Mouse (Mus musculus): ENCODE results near the gene Crot. TPM values are rescaled to one million over a fixed set of nuclear protein-coding genes. Genes with fewer than 3 reads are reported as not detected.
"Not testable (repeated sequence)": the region's sequence is repeated elsewhere in the genome, so short reads cannot be mapped to it uniquely, and the experiment has no call there.

The Crot gene
- polyA plus RNA-seq (2015; fragmentation: Nextera tagmentation; extraction: Ambion mirVana): 41.6 and 43.4 TPM in 2 replicates

DNA sequence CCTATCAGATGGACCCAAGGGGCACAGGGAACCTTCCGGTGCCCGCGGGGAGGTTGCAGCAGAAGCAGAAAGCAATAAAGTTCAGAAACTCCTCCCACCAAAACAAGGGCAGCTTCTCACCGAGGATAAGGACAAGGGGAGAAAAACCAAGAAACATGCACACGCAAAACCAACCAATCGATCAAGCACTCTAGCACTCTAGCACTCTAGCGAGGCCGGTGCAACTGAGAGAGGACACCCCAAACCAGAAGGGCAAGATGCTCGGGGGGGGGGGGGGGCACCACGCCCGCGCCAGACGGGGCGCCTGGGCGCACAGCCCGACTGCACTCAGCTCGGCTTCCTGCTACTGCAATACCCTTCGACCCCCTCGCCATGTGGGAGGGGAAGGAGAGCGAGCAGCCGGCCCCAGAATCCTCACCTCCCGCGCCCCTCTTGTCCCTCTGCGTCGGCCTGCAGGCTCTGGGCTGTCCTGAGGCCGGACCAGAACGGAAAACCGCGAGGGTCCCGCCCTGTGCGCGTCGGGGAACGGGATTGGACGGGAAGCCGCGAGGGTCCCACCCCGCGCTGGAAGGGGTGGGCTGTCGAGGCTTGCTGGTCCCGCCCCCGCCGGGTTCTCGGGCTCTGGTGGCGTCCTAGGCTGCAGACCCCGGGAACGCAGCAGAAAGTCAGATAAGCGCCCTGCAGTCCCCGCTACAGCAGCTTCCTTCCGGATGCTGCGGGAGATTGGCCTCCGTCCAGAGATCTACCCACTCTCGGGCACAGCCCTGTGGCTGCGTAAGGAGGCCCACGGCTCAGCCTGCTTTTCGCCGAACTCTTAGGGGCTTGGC, at the start of gene Crot:
Gene Crot (minus strand): TSS at position 639 of the 827 bp plus-strand sequence.
- DNase-seq (ENCODE audit: low spot score): peak; percentile 92

DNA sequence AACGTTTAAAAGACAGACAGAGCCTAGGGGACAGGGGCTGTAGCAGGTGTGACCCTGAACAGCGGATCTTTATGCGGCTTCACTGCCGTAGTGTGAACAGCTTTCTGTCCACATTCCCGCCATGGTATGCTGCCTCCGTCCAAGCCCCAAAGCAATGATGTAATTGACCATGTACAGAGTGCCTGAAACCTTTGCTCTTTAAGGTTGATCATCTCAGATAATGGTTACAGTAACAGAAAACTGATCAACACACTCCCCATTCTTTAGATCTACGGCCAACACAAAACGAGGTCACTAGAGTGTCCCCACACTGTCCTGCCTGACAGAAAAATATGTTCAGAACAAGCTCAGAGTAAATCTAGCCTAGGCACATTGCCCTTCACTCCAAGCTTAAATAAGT, 48.8 kb upstream of the Crot start:
- DNase-seq (ENCODE audit: low spot score): no peak

DNA sequence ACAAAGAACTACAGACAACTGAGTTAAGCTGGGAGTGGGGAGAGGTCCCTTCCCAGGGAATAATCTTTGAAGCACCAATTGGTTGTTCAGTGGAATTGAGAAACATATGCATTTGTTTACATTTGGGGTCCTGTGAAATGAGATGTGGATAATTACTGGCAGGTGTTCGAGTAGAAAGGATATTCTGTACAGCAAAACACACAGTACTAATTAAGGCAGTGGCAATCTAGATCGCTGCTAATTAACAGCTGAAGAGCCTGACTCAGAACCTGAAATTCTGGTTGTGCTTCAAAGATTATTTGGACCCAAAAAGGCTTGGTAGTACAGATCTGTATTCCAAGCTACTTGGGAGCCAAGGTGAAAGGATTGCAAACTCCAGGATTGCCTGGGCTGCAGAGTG, 47.7 kb upstream of the Crot start:
- no peak for DNase-seq (ENCODE audit: low spot score)

DNA sequence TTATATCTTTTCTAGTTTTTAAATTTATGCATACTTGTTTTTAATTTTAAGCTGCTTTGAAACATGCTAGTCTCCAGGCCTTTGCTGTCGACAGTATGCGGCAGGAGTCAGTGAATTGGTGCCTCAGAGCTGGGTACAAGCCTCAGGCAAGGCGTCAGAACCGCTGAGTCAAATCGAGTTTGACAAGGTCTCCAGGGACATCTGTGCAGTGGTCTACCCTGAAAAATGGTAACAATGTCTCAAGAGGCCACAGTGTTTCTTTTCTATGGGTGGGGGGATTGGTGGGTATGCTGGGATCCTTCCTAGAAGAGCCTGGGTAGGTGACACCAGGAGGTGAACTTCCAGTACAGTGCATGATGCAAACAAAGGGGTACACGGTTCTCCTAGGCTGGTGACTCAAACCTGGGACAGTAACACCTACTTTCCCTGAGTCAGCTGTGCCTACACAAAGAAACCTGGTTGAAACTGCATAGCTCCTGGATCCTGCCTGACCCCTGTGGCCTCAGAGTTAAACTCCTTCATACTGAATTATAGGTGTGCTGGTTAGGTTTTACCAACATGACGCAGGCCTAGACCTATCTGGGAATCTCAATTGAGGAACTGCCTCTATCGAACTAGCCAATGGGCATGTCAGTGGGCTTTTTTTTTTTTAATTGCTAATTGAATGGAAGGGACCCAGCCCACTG, 46.6 kb upstream of the Crot start:
- DNase-seq (ENCODE audit: low spot score): no peak

DNA sequence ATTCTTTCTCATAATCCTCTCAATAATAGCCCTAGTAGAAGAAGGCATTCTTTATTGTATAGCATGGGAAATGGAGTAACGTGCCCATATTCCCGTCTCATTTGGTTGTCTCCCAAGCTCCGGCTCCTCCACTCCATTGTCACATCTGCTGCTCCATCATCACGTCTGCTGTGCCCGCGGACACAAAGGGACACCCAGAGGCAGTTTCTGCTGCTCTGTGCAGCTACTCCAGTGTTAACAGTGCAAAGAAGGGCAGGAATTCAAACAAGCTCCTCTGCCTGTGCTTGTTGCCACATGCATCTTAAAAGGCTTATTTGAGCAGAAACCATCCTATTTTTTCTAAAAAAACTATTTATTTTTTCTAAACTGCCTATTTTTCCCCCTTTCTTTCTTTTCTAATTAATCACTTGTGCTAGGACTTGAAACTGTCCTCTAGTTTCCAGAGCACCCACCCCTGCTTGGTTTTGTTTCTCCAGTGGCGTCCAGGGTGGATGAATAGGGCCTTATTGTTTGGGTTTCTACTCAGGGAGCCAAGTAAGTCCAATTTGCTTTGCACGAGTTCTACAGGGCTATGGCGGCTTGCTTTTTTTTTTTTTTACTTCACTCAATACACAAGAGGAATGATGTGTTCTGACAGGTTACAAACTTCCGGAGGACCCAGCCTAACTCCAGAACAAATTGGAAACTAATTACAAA, 45.7 kb upstream of the Crot start:
- DNase-seq (ENCODE audit: low spot score): no peak

DNA sequence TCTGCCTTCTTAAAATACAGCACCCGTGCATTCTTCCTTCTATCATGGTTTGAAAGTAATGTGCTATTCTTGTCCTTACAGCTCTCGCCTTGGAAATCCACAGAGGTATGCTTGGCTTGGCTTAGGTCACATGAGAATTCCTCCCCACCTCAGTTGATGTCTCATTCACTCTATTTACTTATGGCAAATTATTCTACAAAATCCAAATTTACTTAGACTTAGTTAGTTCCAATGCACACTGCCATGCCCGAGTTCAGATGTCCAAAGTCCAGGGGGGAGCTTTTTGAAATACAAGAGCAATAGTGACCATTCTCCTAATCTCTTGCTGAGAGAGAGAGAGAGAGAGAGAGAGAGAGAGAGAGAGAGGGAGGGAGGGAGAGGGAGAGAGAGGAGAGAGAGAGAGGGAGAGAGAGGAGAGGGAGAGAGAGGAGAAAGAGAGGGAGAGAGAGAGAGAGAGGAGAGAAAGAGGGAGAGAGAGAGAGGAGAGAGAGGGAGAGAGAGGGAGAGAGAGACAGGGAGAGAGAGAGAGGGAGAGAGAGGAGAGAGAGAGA, 43.6 kb upstream of the Crot start:
- DNase-seq (ENCODE audit: low spot score): no peak

DNA sequence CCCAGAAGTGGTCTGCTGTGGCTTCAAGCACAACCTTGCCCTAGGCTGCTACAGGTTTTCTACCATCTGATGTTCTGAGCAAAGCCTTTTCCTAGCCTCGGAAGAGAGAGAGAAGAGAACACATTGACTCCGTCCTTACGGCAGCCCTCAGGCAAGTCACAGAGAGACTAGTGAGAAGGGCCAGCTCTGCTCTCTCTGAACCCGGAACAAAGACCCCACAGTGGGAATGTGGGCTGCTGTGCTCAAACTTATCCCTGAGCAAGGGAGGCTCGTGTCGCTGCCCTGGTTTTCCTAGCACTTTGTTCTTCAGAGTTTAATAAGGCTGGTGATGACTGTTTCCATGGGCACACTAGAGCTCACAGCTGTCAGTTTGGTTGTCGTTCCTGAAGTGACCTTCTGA, 42.9 kb upstream of the Crot start:
- DNase-seq (ENCODE audit: low spot score): no peak

DNA sequence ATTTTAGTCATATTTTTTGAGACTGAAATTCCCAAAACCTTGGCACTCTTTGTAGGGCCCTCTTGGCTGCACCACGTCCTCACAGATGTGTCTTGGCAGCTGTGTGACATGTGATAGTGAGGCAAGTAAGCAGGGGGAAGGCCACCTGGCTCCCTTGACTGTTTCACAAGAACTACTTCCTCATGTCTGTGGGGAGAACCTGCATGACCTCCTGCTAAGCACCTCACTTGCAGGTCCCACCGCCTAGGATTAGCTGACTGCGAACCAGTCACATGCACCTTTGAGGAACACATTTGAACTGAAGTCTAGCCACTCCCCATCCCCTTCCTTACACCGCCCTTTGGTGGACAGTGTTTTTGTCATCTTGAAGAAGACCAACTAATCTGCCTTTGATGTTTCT, 40.2 kb upstream of the Crot start:
- peak; percentile 51 for DNase-seq (ENCODE audit: low spot score)

DNA sequence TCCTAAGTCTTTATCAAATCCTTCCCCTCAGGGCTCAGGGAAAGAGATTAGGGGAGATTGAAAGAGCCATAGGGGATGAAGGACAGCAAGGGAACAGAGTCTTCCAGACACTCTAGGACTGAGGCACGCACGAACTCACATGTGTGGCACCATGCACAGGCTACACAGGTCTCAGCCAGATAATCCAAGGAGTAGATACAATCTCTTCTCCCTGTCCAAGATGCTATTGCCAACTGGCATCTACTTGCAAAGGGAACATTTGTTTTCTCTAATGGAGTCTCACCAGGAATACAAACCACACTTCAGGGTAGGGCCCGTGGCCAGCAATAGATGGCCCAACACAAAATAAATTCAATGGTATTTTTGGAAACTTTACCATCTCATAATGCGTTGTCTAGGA, 38.3 kb upstream of the Crot start:
- DNase-seq (ENCODE audit: low spot score): no peak

DNA sequence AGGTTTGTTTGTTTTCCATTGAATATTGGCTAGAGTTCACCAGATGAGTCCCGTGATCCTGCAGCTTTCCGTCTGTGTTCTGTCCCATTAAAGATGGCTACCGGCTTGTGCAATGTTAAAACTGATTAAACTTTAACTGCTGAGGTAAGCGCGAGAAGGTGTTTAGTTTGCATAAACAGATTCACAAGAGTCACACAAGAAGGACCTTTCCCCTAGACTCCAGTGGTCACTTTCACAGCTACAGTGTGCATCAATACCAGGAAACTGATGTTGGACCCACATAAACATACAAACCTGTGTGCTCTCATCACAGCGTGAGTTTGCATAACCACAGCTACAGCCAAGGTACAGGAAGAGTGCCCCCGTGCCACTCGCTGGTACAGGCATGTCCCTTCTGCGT, 37.4 kb upstream of the Crot start:
- no peak for DNase-seq (ENCODE audit: low spot score)

DNA sequence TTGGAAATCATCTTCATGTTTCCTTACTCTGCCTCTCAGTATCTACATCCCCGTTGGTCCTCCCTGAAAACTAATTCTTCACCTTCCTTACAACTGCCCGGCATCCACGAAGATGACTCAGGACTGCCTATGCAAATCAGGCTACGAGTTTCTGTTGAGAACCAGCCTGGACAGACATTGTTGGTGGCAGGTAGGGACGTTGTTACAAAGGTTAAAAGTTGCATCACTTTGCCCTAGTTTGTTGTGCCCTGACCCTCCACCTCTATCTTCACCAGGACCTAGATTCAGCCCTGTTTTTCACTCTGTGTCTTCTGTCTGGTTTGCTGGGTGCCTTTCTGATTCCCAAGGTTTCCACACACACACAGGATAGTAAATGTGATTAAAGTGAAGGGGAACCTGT, 36.7 kb upstream of the Crot start:
- no peak for DNase-seq (ENCODE audit: low spot score)

DNA sequence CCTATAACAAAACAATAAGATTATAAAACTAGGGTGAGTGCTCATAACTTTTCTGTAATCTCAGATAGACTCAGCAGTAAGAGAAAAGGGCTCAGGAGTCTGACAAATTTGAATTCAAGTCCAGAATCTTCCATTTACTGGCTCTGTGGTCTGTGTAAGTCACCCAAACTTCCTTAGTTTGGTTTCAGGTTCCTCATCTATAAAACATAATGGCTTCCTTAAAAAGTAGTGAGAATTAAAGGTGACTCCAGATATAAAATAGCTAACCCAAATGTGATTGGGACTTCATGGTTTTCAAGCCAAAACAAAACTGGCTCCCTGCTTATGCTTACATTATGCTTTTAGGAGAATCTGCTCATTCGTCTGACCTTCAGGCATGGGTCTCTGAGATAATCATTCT, 35.5 kb upstream of the Crot start:
- no peak for DNase-seq (ENCODE audit: low spot score)

DNA sequence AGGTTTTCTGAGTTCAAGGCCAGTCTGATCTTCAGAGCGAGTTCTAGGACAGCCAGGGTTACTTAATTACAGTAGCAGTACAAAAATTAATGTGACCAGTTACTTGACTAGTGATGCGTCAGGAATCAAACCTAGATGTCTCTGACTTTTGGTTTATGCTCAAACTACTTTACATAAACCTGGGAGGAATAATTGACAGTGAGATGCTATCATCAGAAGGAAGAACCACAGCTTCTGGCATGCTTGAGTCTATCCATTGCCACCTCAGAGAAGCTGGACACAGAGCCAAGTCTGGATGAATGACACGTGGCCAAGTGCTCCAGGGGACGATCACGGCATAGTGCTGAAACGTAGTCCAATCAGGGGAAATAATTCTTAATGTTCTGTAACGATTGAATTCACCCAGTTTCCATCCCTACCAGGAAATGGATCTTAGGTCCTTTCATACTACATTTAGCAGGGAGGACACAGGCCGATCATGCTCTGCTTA, 35.0 kb upstream of the Crot start:
- no peak for DNase-seq (ENCODE audit: low spot score)

DNA sequence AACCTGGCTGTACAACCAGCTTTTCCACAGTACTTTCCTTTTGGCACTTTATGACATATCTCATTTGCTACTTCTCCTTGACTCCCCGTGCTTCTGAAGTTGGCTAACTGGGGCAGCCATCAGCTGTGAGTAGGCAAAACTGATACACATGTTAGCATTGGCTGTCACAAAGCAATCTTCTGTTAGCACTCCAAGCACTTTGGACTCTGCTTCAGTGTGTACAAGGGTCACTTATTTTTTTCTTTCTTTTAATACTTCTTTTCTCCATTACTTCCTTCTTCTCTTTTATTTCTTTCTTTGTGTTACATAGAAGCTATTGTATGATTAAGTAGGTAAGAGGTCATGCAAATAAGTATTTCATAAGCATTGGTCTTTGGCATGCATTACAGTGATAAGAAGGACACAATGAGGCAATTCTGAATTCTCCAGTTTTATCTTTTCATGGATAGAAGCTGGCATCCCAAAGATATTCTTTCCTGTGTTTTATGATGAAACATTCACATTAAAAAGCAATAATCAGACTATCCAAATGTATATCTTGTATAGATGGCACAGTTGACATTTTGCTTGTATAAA, 31.2 kb upstream of the Crot start:
- no peak for DNase-seq (ENCODE audit: low spot score)

DNA sequence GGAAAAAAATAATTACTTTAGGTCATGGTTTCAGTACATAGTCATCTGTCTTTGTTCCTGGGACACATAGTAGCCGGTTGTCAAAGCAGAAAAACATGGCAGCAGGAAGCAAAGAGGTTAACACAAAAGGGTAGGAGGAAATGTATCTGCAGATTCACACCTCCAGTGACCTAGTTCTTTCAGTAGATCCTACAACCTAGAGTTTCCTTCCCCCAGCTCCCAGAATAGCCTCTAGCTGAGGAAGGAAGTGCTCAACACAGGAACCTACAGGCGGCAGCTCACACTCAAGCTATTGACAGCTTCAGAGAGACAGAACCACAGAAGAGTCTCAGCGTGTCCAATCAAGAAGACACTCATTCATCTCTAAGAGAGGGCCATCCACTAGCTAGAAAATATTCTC, 18.2 kb upstream of the Crot start:
- DNase-seq (ENCODE audit: low spot score): peak; percentile 73

DNA sequence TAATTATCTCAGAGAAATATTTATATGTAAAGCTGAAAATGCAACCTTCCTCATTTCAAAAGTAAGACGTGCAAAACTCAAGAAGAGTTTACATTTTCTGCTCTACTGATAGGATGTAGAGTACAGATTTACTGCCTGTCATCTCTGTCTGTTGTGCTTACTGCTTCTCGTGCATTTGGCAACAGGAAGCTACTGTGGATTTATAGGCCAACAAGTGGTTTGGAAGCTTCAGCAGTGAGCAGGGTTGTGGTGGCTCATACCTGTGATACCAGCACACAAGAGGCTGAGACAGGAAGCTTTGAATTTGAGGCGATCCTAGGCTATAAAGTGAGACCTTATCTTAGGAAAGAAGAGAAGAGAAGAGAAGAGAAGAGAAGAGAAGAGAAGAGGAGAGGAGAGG, 17.6 kb upstream of the Crot start:
- DNase-seq (ENCODE audit: low spot score): peak; percentile 63

DNA sequence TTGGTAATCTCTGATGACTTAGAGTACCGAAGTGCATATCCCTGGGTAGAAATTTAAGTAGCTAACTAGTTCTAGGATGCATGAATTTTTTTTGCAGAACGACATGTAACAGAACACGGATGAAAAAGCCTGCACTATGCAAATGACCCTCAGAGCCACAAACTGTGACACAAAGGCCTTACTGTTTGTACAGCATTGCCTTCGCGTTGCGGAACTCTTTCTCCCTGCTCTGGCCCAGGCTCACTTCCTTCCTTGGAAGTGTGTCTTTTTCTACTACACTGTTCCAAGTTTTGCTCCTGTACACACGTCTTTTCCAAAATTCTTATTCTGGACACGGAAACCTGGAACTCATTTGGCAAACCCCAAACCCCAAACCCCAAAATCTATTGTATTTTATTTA, 14.2 kb upstream of the Crot start:
- no peak for DNase-seq (ENCODE audit: low spot score)

DNA sequence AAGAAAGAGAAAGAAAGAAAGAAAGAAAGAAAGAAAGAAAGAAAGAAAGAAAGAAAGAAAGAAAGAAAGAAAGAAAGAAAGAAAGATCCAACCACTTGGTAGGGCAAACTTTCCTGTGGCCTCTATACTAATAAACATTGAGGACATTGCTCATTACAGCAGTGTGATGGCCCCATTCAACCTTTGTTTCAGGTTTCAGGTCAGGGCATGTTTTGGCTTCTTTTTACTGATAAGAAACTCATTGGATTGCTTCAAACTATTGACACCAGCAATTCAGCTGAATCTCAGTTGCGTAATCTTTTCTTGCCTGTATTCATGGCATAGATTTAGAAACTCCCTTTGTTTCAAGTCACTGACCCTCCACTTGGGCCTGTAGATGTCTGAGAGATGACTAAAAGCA, 13.0 kb upstream of the Crot start:
- DNase-seq (ENCODE audit: low spot score): no peak

DNA sequence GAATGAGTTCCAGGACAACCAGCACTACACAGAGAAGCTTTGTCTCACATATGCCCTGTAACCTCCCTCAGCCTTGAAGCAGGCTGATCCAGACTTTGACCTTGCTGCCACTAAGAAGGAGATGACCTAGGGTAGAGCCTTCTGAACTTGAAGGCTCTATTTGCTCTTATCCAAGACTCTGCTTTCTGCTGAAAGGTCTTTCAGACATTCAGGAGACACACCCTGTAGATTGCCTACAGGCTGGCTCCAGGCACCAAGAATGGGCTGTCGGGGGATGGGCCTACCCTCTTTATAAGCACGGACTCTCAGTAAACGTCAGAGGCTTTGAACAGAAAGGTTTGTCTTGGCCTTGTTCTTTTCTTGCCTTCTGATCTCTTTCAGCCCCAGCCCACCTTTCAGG, 9.5 kb upstream of the Crot start:
- not testable (repeated sequence) for DNase-seq (ENCODE audit: low spot score)

DNA sequence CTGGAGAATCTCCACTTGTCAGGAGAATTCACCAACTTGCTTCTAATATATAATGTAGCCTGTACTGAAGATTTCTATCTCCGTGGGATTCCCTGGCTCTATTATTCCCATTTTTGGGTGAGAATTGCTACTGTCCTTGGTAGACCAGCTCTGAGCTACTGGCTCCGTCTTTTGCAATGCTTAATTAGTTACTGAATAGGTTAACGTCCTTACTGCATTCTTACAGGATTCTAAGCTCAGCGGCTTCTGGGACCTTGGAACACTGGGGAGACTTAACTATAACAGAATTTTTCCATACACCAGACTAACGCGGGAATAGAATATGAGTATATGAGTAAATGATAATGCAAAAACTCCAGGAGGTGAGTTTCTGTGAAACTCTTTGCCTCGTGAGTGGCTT, 2.9 kb upstream of the Crot start:
- DNase-seq (ENCODE audit: low spot score): not testable (repeated sequence)

DNA sequence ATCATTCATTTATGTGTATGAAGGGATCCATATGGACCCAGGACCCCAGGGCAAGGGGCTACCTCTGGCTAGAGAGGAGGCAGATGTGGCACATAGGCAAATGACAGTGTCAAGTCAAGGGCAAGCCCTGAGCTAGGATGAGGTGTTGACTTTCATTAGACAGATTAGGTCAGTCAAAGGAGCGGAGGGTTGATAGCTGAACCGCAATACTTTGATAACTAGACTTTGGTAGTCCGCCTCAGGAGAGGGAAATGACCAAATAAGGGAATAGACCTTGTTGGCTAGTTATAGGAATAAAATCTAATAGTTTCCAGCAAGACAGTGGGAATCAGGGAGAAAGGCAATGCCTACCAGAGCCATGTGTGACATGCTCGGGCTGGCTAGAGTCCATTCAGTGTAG, 2.0 kb upstream of the Crot start:
- no peak for DNase-seq (ENCODE audit: low spot score)

DNA sequence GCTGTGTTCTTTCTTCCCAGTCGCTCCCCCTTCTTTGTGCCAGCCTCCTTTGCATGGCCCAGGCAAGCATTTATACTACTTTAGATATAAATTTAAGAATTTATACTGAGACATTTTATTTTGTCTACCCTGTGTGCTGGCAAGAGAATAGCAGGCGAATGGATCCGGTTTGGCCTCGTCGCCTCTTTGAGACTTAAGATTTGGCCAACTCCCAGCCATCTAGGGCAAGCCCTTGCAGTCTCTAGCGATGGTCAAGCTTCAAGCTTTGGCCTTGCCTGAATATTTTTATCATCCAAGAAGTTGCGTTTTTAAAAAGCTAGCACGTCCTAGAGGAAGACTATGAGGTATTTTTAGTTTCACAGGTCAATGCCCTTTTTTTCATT, 380 bp upstream of the Crot start:
- DNase-seq (ENCODE audit: low spot score): no peak

All from thymus, postnatal 0 days (tissue).